Mouse (Mus musculus) midbrain, embryonic 16.5 days (tissue): ENCODE results near the gene Ssr2. TPM values are rescaled to one million over a fixed set of nuclear protein-coding genes. Genes with fewer than 3 reads are reported as not detected.

ENCODE experiments used
- ATAC-seq: fragments of 200-750 bp; cut with Nextera tagmentation; 2 replicates; pipeline ENCODE4 v1.8.0; 2017; ENCODE audit warnings: moderate TSS enrichment
- H3K27ac ChIP-seq: fragments of 300-500 bp; sonication (generic); 2 replicates; pipeline ENCODE4 v1.5.1; 2014; ENCODE audit warnings: mild to moderate bottlenecking, low read length, mixed read lengths
- H3K27me3 ChIP-seq: fragments of 300-500 bp; sonication (generic); 2 replicates; pipeline ENCODE4 v1.6.1; 2014; ENCODE audit warnings: low read depth, low read length, mixed read lengths; ENCODE audit not compliant: control insufficient read depth, insufficient read depth
- H3K36me3 ChIP-seq: fragments of 300-500 bp; sonication (generic); 2 replicates; pipeline ENCODE4 v1.6.1; 2014; ENCODE audit warnings: mild to moderate bottlenecking, low read length, moderate library complexity, mixed read lengths; ENCODE audit not compliant: control insufficient read depth, insufficient read depth
- H3K4me1 ChIP-seq: fragments of 300-500 bp; sonication (generic); 2 replicates; pipeline ENCODE4 v1.6.1; 2014; ENCODE audit warnings: mild to moderate bottlenecking, low read length, mixed read lengths; ENCODE audit not compliant: control insufficient read depth, insufficient read depth
- H3K4me2 ChIP-seq: fragments of 300-500 bp; sonication (generic); 2 replicates; pipeline ENCODE4 v1.6.1; 2014; ENCODE audit warnings: mild to moderate bottlenecking, low read length, mixed read lengths
- H3K4me3 ChIP-seq: fragments of 300-500 bp; sonication (generic); 2 replicates; pipeline ENCODE4 v1.5.1; 2014; ENCODE audit warnings: low read depth, mild to moderate bottlenecking, low read length, moderate library complexity, mixed read lengths
- H3K9ac ChIP-seq: fragments of 300-500 bp; sonication (generic); 2 replicates; pipeline ENCODE4 v1.6.1; 2014; ENCODE audit warnings: low read depth, low read length, mixed read lengths
- H3K9me3 ChIP-seq: fragments of 300-500 bp; sonication (generic); replicated peaks from 2 replicates; pipeline ENCODE4 v1.6.1; 2014; ENCODE audit warnings: mild to moderate bottlenecking, low read length, mixed read lengths; ENCODE audit not compliant: control insufficient read depth, poor library complexity, severe bottlenecking
- WGBS: fragments of 180-500 bp; shearing (Covaris S2); extraction: QIAGEN DNeasy Blood & Tissue Kit; methylation state at CpG from one replicate; pipeline ENCODE4 v1.1.7; 2014; 5-methylcytosine and 5-hydroxymethylcytosine counted together
- polyA plus RNA-seq: library from polyadenylated mRNA; unstranded; fragments of >200 nt; fragmentation: Nextera tagmentation; extraction: Ambion mirVana; gene quantifications from 2 replicates; pipeline ENCODE4 v1.2.1, GENCODE M21; 2015

The Ssr2 gene
- polyA plus RNA-seq, 1 experiment from 2014 or later, result 144 TPM

- 67% methylated on average over 4 of the region's 4 CpGs for WGBS
- Histone ChIP-seq H3K4me1 (peaks cover 46% of the 10 kb centered on the region), H3K4me2 (no peak overlapping the region), H3K27ac (no peak overlapping the region), H3K9ac (no peak overlapping the region), H3K4me3 (no peak overlapping the region), H3K36me3 (peaks cover 11% of the 10 kb centered on the region), H3K9me3 (no peaks in the 10 kb centered on the region), H3K27me3 (no peaks in the 10 kb centered on the region)
- no peak for ATAC-seq
These were observed 51.4 kb downstream of the Ssr2 start for GRCm38 (mm10) chr3:88627114-88627513.

- peaks cover 11% of the 10 kb centered on the region for H3K36me3 ChIP-seq
- peaks cover 46% of the 10 kb centered on the region for H3K4me1 ChIP-seq
- no peak for ATAC-seq
- no peak overlapping the region for H3K4me2 ChIP-seq
- 86% methylated on average over 2 of the region's 2 CpGs for WGBS
- no peak overlapping the region for H3K27ac ChIP-seq
- H3K4me3 ChIP-seq, result no peak overlapping the region
- H3K9me3 ChIP-seq, result no peaks in the 10 kb centered on the region
- H3K9ac ChIP-seq, result no peak overlapping the region
- H3K27me3 ChIP-seq, result no peaks in the 10 kb centered on the region
These were observed 51.9 kb downstream of the Ssr2 start for GRCm38 (mm10) chr3:88627535-88627934.

- H3K9me3 ChIP-seq, result no peaks in the 10 kb centered on the region
- H3K27ac ChIP-seq, result no peak overlapping the region
- WGBS, result 69% methylated on average over 4 of the region's 4 CpGs
- peaks cover 44% of the 10 kb centered on the region for H3K4me1 ChIP-seq
- no peak overlapping the region for H3K4me3 ChIP-seq
- no peaks in the 10 kb centered on the region for H3K27me3 ChIP-seq
- no peak overlapping the region for H3K9ac ChIP-seq
- peaks cover 20% of the 10 kb centered on the region for H3K36me3 ChIP-seq
- ATAC-seq, result no peak
- no peak overlapping the region for H3K4me2 ChIP-seq
These were observed 53.1 kb downstream of the Ssr2 start for GRCm38 (mm10) chr3:88628766-88629165.

- 76% methylated on average over 13 of the region's 13 CpGs for WGBS
- Histone ChIP-seq H3K9me3 (no peaks in the 10 kb centered on the region), H3K4me2 (no peak overlapping the region), H3K27ac (no peak overlapping the region), H3K4me3 (no peak overlapping the region), H3K36me3 (peaks cover 22% of the 10 kb centered on the region), H3K27me3 (no peaks in the 10 kb centered on the region), H3K9ac (no peak overlapping the region), H3K4me1 (peaks cover 39% of the 10 kb centered on the region)
- no peak for ATAC-seq
These were observed 53.6 kb downstream of the Ssr2 start for GRCm38 (mm10) chr3:88629244-88629643.

- ATAC-seq, result no peak
- no peaks in the 10 kb centered on the region for H3K9me3 ChIP-seq
- H3K4me1 ChIP-seq, result peaks cover 32% of the 10 kb centered on the region
- no peak overlapping the region for H3K27ac ChIP-seq
- H3K36me3 ChIP-seq, result peaks cover 29% of the 10 kb centered on the region
- H3K9ac ChIP-seq, result no peak overlapping the region
- H3K4me2 ChIP-seq, result no peak overlapping the region
- no peaks in the 10 kb centered on the region for H3K27me3 ChIP-seq
- no peak overlapping the region for H3K4me3 ChIP-seq
- WGBS, result 75% methylated on average over 9 of the region's 9 CpGs
These were observed 54.3 kb downstream of the Ssr2 start for GRCm38 (mm10) chr3:88630018-88630417.

GRCm38 (mm10) chr3:88630849-88631341 lies 55.2 kb downstream of the Ssr2 start:
- ATAC-seq, result no peak
- no peak overlapping the region for H3K4me3 ChIP-seq
- peaks cover 23% of the 10 kb centered on the region for H3K4me1 ChIP-seq
- H3K9me3 ChIP-seq, result no peaks in the 10 kb centered on the region
- H3K27ac ChIP-seq, result no peak overlapping the region
- peaks cover 37% of the 10 kb centered on the region for H3K36me3 ChIP-seq
- 64% methylated on average over 6 of the region's 6 CpGs for WGBS
- H3K27me3 ChIP-seq, result no peaks in the 10 kb centered on the region
- H3K9ac ChIP-seq, result no peak overlapping the region
- no peak overlapping the region for H3K4me2 ChIP-seq

GRCm38 (mm10) chr3:88631921-88632587 lies 56.4 kb downstream of the Ssr2 start:
- WGBS, result 81% methylated on average over 12 of the region's 12 CpGs

GRCm38 (mm10) chr3:88633056-88633455 lies 57.4 kb downstream of the Ssr2 start:
- WGBS, result 95% methylated on average over 10 of the region's 10 CpGs
- no peaks in the 10 kb centered on the region for H3K9me3 ChIP-seq
- H3K36me3 ChIP-seq, result peaks cover 50% of the 10 kb centered on the region
- no peak for ATAC-seq
- H3K4me3 ChIP-seq, result no peak overlapping the region
- no peak overlapping the region for H3K9ac ChIP-seq
- H3K27ac ChIP-seq, result no peak overlapping the region
- H3K27me3 ChIP-seq, result no peaks in the 10 kb centered on the region
- H3K4me1 ChIP-seq, result peaks cover 9% of the 10 kb centered on the region
- no peak overlapping the region for H3K4me2 ChIP-seq

More at GRCm38 (mm10) chr3:88631921-88632587, 56.4 kb downstream of the Ssr2 start:
- no peaks in the 10 kb centered on the region for H3K9me3 ChIP-seq
- H3K36me3 ChIP-seq, result peaks cover 49% of the 10 kb centered on the region
- H3K27ac ChIP-seq, result no peak overlapping the region
- no peak overlapping the region for H3K4me3 ChIP-seq
- ATAC-seq, result no peak
- H3K4me2 ChIP-seq, result no peak overlapping the region
- no peak overlapping the region for H3K9ac ChIP-seq
- peaks cover 14% of the 10 kb centered on the region for H3K4me1 ChIP-seq
- no peaks in the 10 kb centered on the region for H3K27me3 ChIP-seq

GRCm38 (mm10) chr3:88635506-88636275 lies 60.0 kb downstream of the Ssr2 start:
- H3K27ac ChIP-seq, result no peak overlapping the region
- no peak overlapping the region for H3K4me3 ChIP-seq
- no peaks in the 10 kb centered on the region for H3K27me3 ChIP-seq
- H3K36me3 ChIP-seq, result peaks cover 63% of the 10 kb centered on the region
- H3K4me1 ChIP-seq, result no peaks in the 10 kb centered on the region
- H3K9me3 ChIP-seq, result no peaks in the 10 kb centered on the region
- no peak for ATAC-seq
- H3K4me2 ChIP-seq, result no peak overlapping the region
- H3K9ac ChIP-seq, result no peak overlapping the region
- WGBS, result 93% methylated on average over 19 of the region's 19 CpGs
